Mouse (Mus musculus) E14TG2a.4 (cell line): ENCODE measurements around the gene Coro1c.

Source experiments
- H3K27me3 ChIP-seq: 2 replicates; pipeline ENCODE4 v1.6.1; 2014; ENCODE audit warnings: low read length, control low read depth; ENCODE audit not compliant: insufficient read depth
- H3K36me3 ChIP-seq: 2 replicates; pipeline ENCODE4 v1.6.1; 2014; ENCODE audit warnings: low read length, control low read depth; ENCODE audit not compliant: insufficient read depth
- H3K4me1 ChIP-seq: replicated peaks from 2 replicates; pipeline ENCODE4 v1.6.1; 2014; ENCODE audit warnings: low read depth, low read length, control low read depth
- H3K4me3 ChIP-seq: replicated peaks from 2 replicates; pipeline ENCODE4 v1.5.1; 2014; ENCODE audit warnings: mild to moderate bottlenecking, low read length
- H3K9me3 ChIP-seq: 2 replicates; pipeline ENCODE4 v1.6.1; 2014; ENCODE audit warnings: low read length, control low read depth
- CTCF ChIP-seq: conservative IDR thresholded peaks from 2 replicates; pipeline ENCODE4 v1.5.1; 2014; ENCODE audit warnings: low read length
- NANOG ChIP-seq: IDR thresholded peaks from 2 replicates; pipeline ENCODE4 v1.6.1; 2014; ENCODE audit warnings: borderline replicate concordance, low read length, mixed read lengths
- POU5F1 ChIP-seq: IDR thresholded peaks from 2 replicates; pipeline ENCODE4 v1.6.1; 2014; ENCODE audit warnings: low read length, borderline replicate concordance

Coro1c gene

DNA sequence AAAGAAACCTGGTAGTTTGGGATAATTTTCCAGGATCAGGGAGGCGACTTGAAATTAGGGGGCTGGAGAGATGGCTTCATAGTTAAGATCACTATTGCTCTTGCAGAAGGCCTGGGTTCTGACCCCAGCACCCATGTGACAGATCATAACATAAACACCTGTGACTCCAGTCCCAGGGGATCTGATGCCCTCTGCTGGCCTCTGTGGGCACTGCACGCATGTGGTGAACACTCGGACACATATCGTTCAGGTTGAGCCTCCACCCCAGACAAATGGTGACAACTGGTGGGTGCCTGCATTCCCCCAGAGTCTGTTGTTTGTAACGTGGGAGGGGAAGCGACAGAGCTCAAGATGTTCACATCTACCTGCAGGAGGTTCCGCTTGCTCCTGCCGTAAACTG, 47.3 kb downstream of the Coro1c start:
- H3K4me3 ChIP-seq, result no peak overlapping the region
- peaks cover 94% of the 10 kb centered on the region for H3K4me1 ChIP-seq
- no peaks in the 10 kb centered on the region for H3K27me3 ChIP-seq
- TF ChIP-seq POU5F1 (no peak), CTCF (peak; percentile 92)
- no peaks in the 10 kb centered on the region for H3K9me3 ChIP-seq
- H3K36me3 ChIP-seq, result peaks cover 88% of the 10 kb centered on the region

GRCm38 (mm10) chr5:113858971-113859370, 49.6 kb downstream of the Coro1c start:
- H3K9me3 ChIP-seq, result no peaks in the 10 kb centered on the region
- no peak overlapping the region; the same call in 1 of the 2 replicates for H3K4me3 ChIP-seq
- H3K4me1 ChIP-seq, result peaks cover 93% of the 10 kb centered on the region
- no peaks in the 10 kb centered on the region for H3K27me3 ChIP-seq
- H3K36me3 ChIP-seq, result peaks cover 85% of the 10 kb centered on the region
- TF ChIP-seq NANOG, result no peak
- TF ChIP-seq POU5F1, result no peak
- no peak for TF ChIP-seq CTCF

DNA sequence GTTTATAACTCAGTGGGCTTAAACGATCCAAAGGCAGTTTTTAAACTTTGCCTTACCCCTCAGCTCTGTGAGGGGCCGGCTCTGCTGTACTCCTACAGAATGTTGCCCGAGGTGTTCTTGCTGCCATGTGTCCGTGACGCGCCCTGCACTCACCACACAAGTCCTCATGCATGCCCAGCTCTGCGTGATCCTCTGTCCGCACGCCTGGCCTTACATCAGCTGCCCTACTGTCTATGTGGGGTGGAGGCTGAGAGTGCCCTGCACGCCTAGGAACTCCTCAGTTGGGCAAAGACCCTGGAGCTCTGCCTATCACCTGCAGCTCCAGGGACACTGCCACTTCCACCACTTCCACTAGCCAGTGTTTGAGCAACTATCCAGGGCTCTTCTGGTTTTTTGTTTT, 50.0 kb downstream of the Coro1c start:
- Histone ChIP-seq H3K36me3 (peaks cover 85% of the 10 kb centered on the region), H3K4me1 (peaks cover 93% of the 10 kb centered on the region), H3K9me3 (no peaks in the 10 kb centered on the region), H3K4me3 (no peak overlapping the region), H3K27me3 (no peaks in the 10 kb centered on the region)
- TF ChIP-seq NANOG (no peak), CTCF (no peak), POU5F1 (no peak)

DNA sequence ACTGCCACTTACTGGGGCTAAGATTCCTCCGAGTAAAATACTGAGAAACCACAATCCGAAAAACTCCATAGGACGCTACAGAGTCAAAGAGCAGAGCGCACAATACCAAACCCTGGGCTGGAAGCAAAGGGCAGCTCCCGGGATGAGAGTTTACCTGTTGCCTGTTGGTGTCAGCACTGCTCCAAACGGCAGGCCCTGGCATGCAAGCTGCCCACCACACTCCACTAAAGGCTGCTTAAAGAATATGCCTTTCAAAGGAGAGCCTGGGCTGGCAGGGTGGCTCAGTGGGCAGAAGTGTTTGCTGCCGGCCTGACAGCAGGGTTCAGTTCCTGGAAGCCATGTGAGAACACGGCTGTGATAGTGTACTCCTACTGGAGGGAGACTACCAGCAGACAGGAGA, 50.9 kb downstream of the Coro1c start:
- Histone ChIP-seq H3K36me3 (peaks cover 81% of the 10 kb centered on the region), H3K9me3 (no peaks in the 10 kb centered on the region)
- TF ChIP-seq NANOG (no peak), POU5F1 (no peak), CTCF (no peak)

GRCm38 (mm10) chr5:113856631-113857030, 51.9 kb downstream of the Coro1c start:
- Histone ChIP-seq H3K27me3 (no peaks in the 10 kb centered on the region), H3K4me1 (peaks cover 89% of the 10 kb centered on the region), H3K36me3 (peaks cover 82% of the 10 kb centered on the region), H3K4me3 (no peak overlapping the region; the same call in 1 of the 2 replicates), H3K9me3 (no peaks in the 10 kb centered on the region)
- TF ChIP-seq NANOG (no peak), POU5F1 (no peak), CTCF (no peak)

More for the DNA sequence above, 50.9 kb downstream of the Coro1c start:
- no peaks in the 10 kb centered on the region for H3K27me3 ChIP-seq
- H3K4me3 ChIP-seq, result no peak overlapping the region; the same call in 1 of the 2 replicates
- H3K4me1 ChIP-seq, result peaks cover 87% of the 10 kb centered on the region

DNA sequence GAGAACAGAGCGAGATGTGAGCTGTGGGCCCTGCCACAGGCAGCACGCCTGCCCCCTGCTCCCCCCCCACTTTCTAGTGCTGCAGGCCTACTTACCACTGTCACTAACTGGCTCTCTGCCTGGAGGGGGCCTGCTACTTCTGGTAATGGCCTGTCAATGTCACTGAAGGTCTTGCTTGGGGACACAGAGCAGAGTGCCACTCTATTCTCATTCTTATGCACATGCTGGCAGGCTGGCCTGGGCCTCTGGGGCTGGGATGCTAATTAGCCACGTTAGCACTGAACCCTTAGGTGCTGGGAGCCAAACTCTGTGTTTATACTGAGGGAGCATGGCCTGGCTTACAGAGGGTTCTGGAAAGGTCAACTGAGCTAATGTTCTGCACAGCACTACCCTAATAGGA, 52.9 kb downstream of the Coro1c start:
- Histone ChIP-seq H3K36me3 (peaks cover 83% of the 10 kb centered on the region), H3K4me1 (peaks cover 89% of the 10 kb centered on the region), H3K9me3 (no peaks in the 10 kb centered on the region), H3K4me3 (peak overlapping the region; percentile 29; the same call in 1 of the 2 replicates), H3K27me3 (no peaks in the 10 kb centered on the region)
- TF ChIP-seq NANOG (no peak), CTCF (no peak), POU5F1 (no peak)

DNA sequence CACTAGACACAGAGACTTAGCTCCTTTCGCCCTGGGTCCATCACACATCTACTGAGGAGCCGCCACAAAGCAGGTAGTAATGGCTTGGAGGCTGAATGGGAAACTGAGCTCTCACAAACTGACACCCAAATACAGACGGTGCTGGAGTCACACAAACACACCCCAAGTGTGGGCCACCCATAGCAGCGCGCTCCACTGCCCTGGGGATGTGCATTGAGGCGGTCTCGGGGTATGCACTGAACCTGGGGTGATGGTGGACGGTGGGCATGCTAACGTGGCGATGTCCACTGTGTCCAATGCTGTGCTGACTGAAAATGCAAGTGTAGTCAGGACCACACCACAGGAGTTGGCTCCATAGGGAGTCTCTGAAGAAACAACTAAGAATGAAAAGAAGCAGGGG, 53.4 kb downstream of the Coro1c start:
- Histone ChIP-seq H3K27me3 (no peaks in the 10 kb centered on the region), H3K4me3 (no peak overlapping the region), H3K36me3 (peaks cover 84% of the 10 kb centered on the region), H3K4me1 (peaks cover 89% of the 10 kb centered on the region), H3K9me3 (no peaks in the 10 kb centered on the region)
- TF ChIP-seq CTCF (no peak), POU5F1 (no peak), NANOG (no peak)

DNA sequence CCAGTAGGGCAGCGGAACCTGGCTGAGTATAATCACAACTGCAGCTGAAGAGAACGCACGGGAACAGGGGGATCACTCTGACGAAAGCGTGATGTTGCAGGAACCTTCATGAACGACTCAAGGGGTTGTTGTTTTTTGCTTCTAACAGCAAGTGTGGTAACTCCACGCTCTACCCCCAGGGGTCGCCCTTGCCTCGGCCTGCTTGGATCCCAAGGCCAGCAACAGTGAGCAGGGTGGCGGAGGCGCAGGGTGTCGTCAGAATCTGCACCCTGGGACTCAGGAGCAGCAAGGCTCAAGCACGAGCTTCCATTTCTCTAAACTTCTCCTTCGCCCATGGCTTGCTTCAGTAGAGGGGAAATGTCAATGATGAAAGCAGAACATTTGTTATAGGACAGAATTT, 54.1 kb downstream of the Coro1c start:
- Histone ChIP-seq H3K9me3 (no peaks in the 10 kb centered on the region), H3K4me1 (peaks cover 90% of the 10 kb centered on the region), H3K4me3 (0 out of 2 replicates have a peak overlapping the region, but pooled peaks have one; percentile 37), H3K36me3 (peaks cover 86% of the 10 kb centered on the region), H3K27me3 (no peaks in the 10 kb centered on the region)
- TF ChIP-seq CTCF, result peak; percentile 89
- TF ChIP-seq NANOG, result no peak

DNA sequence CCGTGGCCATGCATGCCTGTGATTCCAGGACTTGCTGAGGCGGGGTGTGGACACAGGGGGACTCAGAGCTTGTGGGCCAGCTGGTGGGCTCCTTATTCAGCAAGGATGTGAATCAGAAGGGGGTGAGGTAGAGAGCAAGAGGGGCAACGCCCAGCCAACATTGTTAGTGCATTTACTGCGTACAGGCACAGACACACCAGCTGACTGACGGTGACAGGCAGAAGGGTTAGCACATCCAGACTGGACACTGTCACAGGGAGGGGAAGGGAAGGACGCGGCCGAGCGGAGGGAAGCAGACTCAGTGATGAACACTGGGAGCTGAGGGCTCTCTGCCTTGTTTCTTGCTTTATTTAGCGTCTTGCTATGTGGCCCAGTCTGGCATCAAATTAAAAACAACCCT, 55.0 kb downstream of the Coro1c start:
- TF ChIP-seq CTCF (no peak), POU5F1 (no peak), NANOG (no peak)
- H3K27me3 ChIP-seq, result no peaks in the 10 kb centered on the region
- H3K36me3 ChIP-seq, result peaks cover 89% of the 10 kb centered on the region
- H3K4me3 ChIP-seq, result no peak overlapping the region
- H3K9me3 ChIP-seq, result no peaks in the 10 kb centered on the region
- peaks cover 84% of the 10 kb centered on the region for H3K4me1 ChIP-seq
